Comparison of ENCODE assay signal across 8 mouse cellular contexts in genomic region chr10:53378296-53378695, GRCm38 (mm10). TPM values are rescaled to one million over a fixed set of nuclear protein-coding genes. Genes with fewer than 3 reads are reported as not detected.
DNase-seq lines count a peak whose midpoint lies in the region; ATAC-seq and TF ChIP-seq lines count a peak whose summit lies in the region.

No protein-coding gene starts in this region.

- peak overlapping the region; percentile 99 for H3K27ac ChIP-seq in layer of hippocampus, adult 2 months
- no peak overlapping the region for H3K27ac ChIP-seq in forebrain, embryonic 13.5 days
- no peak overlapping the region for H3K27ac ChIP-seq in limb, embryonic 10.5 days
- H3K27ac ChIP-seq in neural tube, embryonic 12.5 days = no peak overlapping the region

- ATAC-seq in forebrain, embryonic 13.5 days = no peak
- ATAC-seq in neural tube, embryonic 12.5 days (ENCODE audit: low FRiP score, low read depth) = no peak

- intact Hi-C loops in left cerebral cortex, postnatal 25 days (cut with DNase I) = loop anchor here (2.0 to 10.0 kb wide), 2 partner anchors 29 to 217 kb away; partner anchors contain the start of gene Asf1a

- TF ChIP-seq CTCF in layer of hippocampus, adult 2 months (conservative IDR thresholded peaks at IDR 0.05) = no peak

- peak overlapping the region; percentile 85 for H3K4me3 ChIP-seq in layer of hippocampus, adult 2 months
- H3K4me3 ChIP-seq in forebrain, embryonic 13.5 days = peak overlapping the region; percentile 87
- H3K4me3 ChIP-seq in limb, embryonic 10.5 days = peak overlapping the region; percentile 97
- H3K4me3 ChIP-seq in neural tube, embryonic 12.5 days = peak overlapping the region; percentile 94; the same call in 1 of the 2 replicates

- peaks cover 29% of the 10 kb centered on the region for H3K4me1 ChIP-seq in forebrain, embryonic 13.5 days
- H3K4me1 ChIP-seq in limb, embryonic 10.5 days = peaks cover 33% of the 10 kb centered on the region
- H3K4me1 ChIP-seq in neural tube, embryonic 12.5 days = peaks cover 9% of the 10 kb centered on the region; the same call in 1 of the 2 replicates

- peak overlapping the region; percentile 96 for H3K9ac ChIP-seq in forebrain, embryonic 13.5 days
- no peak overlapping the region for H3K9ac ChIP-seq in neural tube, embryonic 12.5 days

- H3K9me3 ChIP-seq in forebrain, embryonic 13.5 days (replicated peaks) = no peaks in the 10 kb centered on the region
- no peaks in the 10 kb centered on the region for H3K9me3 ChIP-seq in limb, embryonic 10.5 days (replicated peaks)
- peaks cover 8% of the 10 kb centered on the region; the same call in 1 of the 2 replicates for H3K9me3 ChIP-seq in neural tube, embryonic 12.5 days

- DNase-seq in layer of hippocampus, adult 2 months (ENCODE audit: low spot score in 2 of 2) = no peak
- DNase-seq in layer of hippocampus, adult 8-10 months (ENCODE audit: low spot score in 2 of 2) = no peak
- no peak for DNase-seq in limb, embryonic 10.5 days (ENCODE audit: low spot score)
- no peak for DNase-seq in spleen, postnatal 10 days (ENCODE audit: low spot score in 2 of 2)
- no peak for DNase-seq in MN1 (ENCODE audit: low spot score)
- no peak for DNase-seq in left cerebral cortex, postnatal 25 days (ENCODE audit: low spot score in 2 of 2)

- H3K4me2 ChIP-seq in forebrain, embryonic 13.5 days = peak overlapping the region; percentile 65
- H3K4me2 ChIP-seq in neural tube, embryonic 12.5 days (replicated peaks) = peak overlapping the region; percentile 71

- 83% methylated on average over 6 of the region's 6 CpGs for WGBS in forebrain, embryonic 13.5 days
- WGBS in limb, embryonic 10.5 days = 81% methylated on average over 6 of the region's 6 CpGs
- WGBS in neural tube, embryonic 12.5 days = 82% methylated on average over 6 of the region's 6 CpGs

- H3K36me3 ChIP-seq in forebrain, embryonic 13.5 days (ENCODE audit: poor library complexity, severe bottlenecking) = no peaks in the 10 kb centered on the region
- H3K36me3 ChIP-seq in limb, embryonic 10.5 days = 0 out of 2 replicates have a peak, but pooled peaks cover 2% of the 10 kb centered on the region
- H3K36me3 ChIP-seq in neural tube, embryonic 12.5 days = no peaks in the 10 kb centered on the region

- no peaks in the 10 kb centered on the region for H3K27me3 ChIP-seq in forebrain, embryonic 13.5 days
- no peaks in the 10 kb centered on the region for H3K27me3 ChIP-seq in limb, embryonic 10.5 days (ENCODE audit: low read depth, poor library complexity, severe bottlenecking)
- no peaks in the 10 kb centered on the region for H3K27me3 ChIP-seq in neural tube, embryonic 12.5 days (replicated peaks)

RNA-seq across cellular contexts. Expression of gene Cep85l, which starts 1.5 kb away (rescaled TPM):
- total RNA-seq in layer of hippocampus, adult 2 months (2021) = 10 to 100 TPM; 22.8 to 25.1 TPM
- 10 to 100 TPM; 22.7 to 24.3 (median 23.8) TPM for total RNA-seq in layer of hippocampus, adult 8-10 months (2022)
- polyA plus RNA-seq in forebrain, embryonic 13.5 days (2015; fragmentation: Nextera tagmentation; extraction: Ambion mirVana) = 5.6 and 5.9 TPM in 2 replicates
- polyA plus RNA-seq in limb, embryonic 10.5 days (2016; fragmentation: Nextera tagmentation; extraction: Ambion mirVana) = 4.8 and 6.1 TPM in 2 replicates
- 9.2 and 10.0 TPM in 2 replicates for polyA plus RNA-seq in neural tube, embryonic 12.5 days (2016; fragmentation: Nextera tagmentation; extraction: Ambion mirVana)
- total RNA-seq in left cerebral cortex, postnatal 25 days (2021) = 10 to 100 TPM; 18.7 to 19.9 TPM

RNA-seq across cellular contexts. Expression of gene Pln, which starts 40.8 kb away (rescaled TPM):
- total RNA-seq in layer of hippocampus, adult 2 months (2021) = 1 to 10 TPM in 1 of 2 experiments, under 1 TPM in 1; 0.98 to 1.4 TPM
- total RNA-seq in layer of hippocampus, adult 8-10 months (2022) = 1 to 10 TPM in 3 of 4 experiments, under 1 TPM in 1; 0.87 to 2.3 (median 1.2) TPM
- 1.3 and 1.4 TPM in 2 replicates for polyA plus RNA-seq in forebrain, embryonic 13.5 days (2015; fragmentation: Nextera tagmentation; extraction: Ambion mirVana)
- polyA plus RNA-seq in limb, embryonic 10.5 days (2016; fragmentation: Nextera tagmentation; extraction: Ambion mirVana) = 1.6 and 1.8 TPM in 2 replicates
- polyA plus RNA-seq in neural tube, embryonic 12.5 days (2016; fragmentation: Nextera tagmentation; extraction: Ambion mirVana) = 1.9 and 2.1 TPM in 2 replicates
- 1 to 10 TPM; 2.3 to 3.2 TPM for total RNA-seq in left cerebral cortex, postnatal 25 days (2021)
